19 mouse cellular contexts compared by ENCODE assay signal in genomic region chr13:54404205-54404604, GRCm38 (mm10). TPM values are rescaled to one million over a fixed set of nuclear protein-coding genes. Genes with fewer than 3 reads are reported as not detected.
"Had no signal": no experiment of that assay in that cellular context is flagged by ENCODE, and none has a peak within 500 bp of the region (broad histone marks: within the 10 kb centered on the region; RNA-seq: fewer than 3 reads in every experiment).

No protein-coding gene starts in this region.

- ATAC-seq: liver, postnatal 0 days; midbrain, embryonic 15.5 days had no signal

- DNase-seq: kidney, adult 18-20 months; kidney, postnatal 14 days; liver; liver, embryonic 13.5 days; liver, postnatal 0 days; lung, postnatal 14 days; retina, postnatal 1 day; right cerebral cortex, postnatal 4 days; thymus, adult 2 months; thymus, postnatal 25 days had no signal

- H3K27me3 ChIP-seq: kidney, embryonic 15.5 days; liver, embryonic 13.5 days; lung, embryonic 15.5 days; midbrain, embryonic 15.5 days; neural tube, embryonic 13.5 days; stomach, embryonic 15.5 days had no signal

- H3K36me3 ChIP-seq: kidney, embryonic 15.5 days; liver, embryonic 13.5 days; lung, embryonic 15.5 days; midbrain, embryonic 15.5 days; neural tube, embryonic 13.5 days; stomach, embryonic 15.5 days had no signal

- H3K4me3 ChIP-seq: kidney, embryonic 15.5 days; left cerebral cortex, adult 2 months; liver, embryonic 13.5 days; lung, embryonic 15.5 days; megakaryocyte, embryonic 14.5 days; midbrain, embryonic 15.5 days; neural tube, embryonic 13.5 days; stomach, embryonic 15.5 days had no signal

- H3K4me2 ChIP-seq: kidney, embryonic 15.5 days; liver, embryonic 13.5 days; midbrain, embryonic 11.5 days; midbrain, embryonic 15.5 days; neural tube, embryonic 13.5 days; stomach, embryonic 15.5 days had no signal

- H3K9me3 ChIP-seq: kidney, embryonic 15.5 days; liver, embryonic 13.5 days; lung, embryonic 15.5 days; midbrain, embryonic 15.5 days; stomach, embryonic 15.5 days had no signal

- H3K27ac ChIP-seq: left cerebral cortex, adult 2 months; liver, embryonic 13.5 days; macrophage; neural tube, embryonic 13.5 days had no signal

- H3K9ac ChIP-seq: kidney, embryonic 15.5 days; liver, embryonic 13.5 days; liver, postnatal 0 days; lung, embryonic 15.5 days; midbrain, embryonic 15.5 days; neural tube, embryonic 13.5 days; stomach, embryonic 15.5 days had no signal

- H3K4me1 ChIP-seq: liver, embryonic 13.5 days had no signal

RNA-seq across cellular contexts. Expression of gene Cplx2, which starts 33.1 kb away (rescaled TPM):
- polyA plus RNA-seq: macrophage had no signal
